Mouse (Mus musculus): ENCODE measurements around the gene Lce1c. TPM values are rescaled to one million over a fixed set of nuclear protein-coding genes. Genes with fewer than 3 reads are reported as not detected.
"Not testable (repeated sequence)": the region's sequence is repeated elsewhere in the genome, so short reads cannot be mapped to it uniquely, and the experiment has no call there.

Lce1c gene
- not detected for total RNA-seq (2022)

- DNase-seq (ENCODE audit: low spot score in 2 of 2) = no peak
Observed at GRCm38 (mm10) chr3:92678947-92679346, at the start of gene Lce1c. Gene Lce1c (plus strand): TSS chr3:92679247.

- DNase-seq (ENCODE audit: low spot score in 2 of 2) = no peak
Observed at GRCm38 (mm10) chr3:92637745-92638652, 41.0 kb upstream of the Lce1c start.

- DNase-seq (ENCODE audit: low spot score in 2 of 2) = no peak
Observed at GRCm38 (mm10) chr3:92638653-92638991, 40.4 kb upstream of the Lce1c start.

DNA sequence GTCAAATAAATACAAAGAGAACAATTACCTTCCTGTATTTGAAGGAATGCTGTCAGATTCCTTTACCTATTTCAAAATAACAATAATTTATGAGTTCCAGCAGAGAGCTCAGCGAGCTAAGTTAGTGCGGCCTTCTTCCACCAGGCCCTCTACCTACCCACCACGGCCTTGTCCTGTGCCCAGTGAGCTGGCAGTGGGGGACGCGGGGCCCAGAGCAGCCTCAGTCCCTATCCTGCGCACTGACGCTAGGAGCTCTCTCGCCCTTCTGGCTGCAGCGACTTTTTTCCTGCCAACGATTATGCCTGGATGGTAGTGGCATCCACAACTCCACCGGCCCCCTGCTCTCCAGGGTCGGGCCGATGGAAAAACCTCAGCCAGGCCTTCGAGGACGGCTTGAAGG lies 39.2 kb upstream of the Lce1c start:
- no peak for DNase-seq (ENCODE audit: low spot score in 2 of 2)

GRCm38 (mm10) chr3:92648207-92648606 lies 30.8 kb upstream of the Lce1c start, which contains the start of gene Lce1a1:
Gene Lce1a1 (minus strand): TSS chr3:92648307.
- no peak for DNase-seq (ENCODE audit: low spot score in 2 of 2)

GRCm38 (mm10) chr3:92656826-92657225 lies 22.2 kb upstream of the Lce1c start, which contains the start of gene Lce1b:
Gene Lce1b (minus strand): TSS chr3:92656926.
- no peak for DNase-seq (ENCODE audit: low spot score in 2 of 2)

GRCm38 (mm10) chr3:92670215-92670614 lies 8.8 kb upstream of the Lce1c start, which contains the start of gene Lce1a2:
Gene Lce1a2 (minus strand): TSS chr3:92670315.
- DNase-seq (ENCODE audit: low spot score in 2 of 2) = no peak

DNA sequence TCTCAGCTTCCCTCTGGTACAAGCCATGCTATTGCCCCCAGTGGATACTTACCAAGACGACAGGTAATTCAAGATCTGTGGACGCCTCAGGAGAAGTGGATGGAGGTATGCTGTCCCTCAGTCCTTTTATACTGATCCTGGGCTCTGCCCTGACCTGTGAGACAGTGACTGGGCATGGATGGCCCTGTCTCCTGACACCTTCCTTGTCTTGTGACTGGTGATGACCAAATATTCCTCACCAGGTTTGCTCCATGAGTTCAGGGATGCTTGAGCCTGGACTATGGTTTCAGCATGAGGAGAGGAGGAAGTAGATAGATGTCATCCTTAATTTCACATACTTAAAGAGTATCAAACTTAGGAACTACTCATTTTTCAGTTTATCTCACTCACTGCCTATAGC lies 8.1 kb downstream of the Lce1c start, which contains the start of gene Lce1d:
Lce1d (minus strand) TSS at position 101 of the 400 bp plus-strand sequence.
- DNase-seq (ENCODE audit: low spot score in 2 of 2) = no peak

DNA sequence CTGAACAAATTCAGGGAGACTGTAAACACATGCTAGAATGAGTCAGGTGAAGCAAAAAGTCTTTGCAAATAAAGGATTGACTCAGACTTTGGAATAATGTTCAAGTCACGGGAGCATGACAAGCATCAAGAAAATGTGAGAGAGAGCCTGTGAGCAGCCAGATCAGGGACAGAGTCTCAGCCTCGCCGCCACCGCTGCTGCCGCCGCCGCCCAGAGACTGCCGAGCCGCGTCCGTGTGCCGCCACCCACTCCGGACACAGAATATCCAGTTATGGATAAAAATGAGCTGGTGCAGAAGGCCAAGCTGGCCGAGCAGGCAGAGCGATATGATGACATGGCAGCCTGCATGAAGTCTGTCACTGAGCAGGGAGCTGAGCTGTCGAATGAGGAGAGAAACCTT lies 10.1 kb downstream of the Lce1c start:
- DNase-seq (ENCODE audit: low spot score in 2 of 2) = not testable (repeated sequence)

DNA sequence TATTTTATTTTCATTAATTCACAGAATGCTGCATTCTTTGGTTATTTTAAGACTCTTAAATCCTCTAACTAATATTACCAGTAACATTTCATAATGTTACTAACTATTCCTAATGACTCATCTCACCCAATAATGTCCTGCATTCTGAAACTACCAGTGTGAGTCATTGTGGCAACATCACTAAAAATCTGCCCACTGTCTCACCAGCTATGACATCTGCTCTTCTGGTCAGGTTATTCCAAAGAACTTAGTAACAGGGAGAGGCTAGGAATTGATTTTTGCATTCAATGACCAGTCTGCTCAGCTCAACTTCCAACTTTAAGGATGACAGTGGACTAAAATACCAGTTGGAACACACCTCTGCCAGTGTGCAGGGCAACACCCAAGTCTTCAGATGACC lies 12.6 kb downstream of the Lce1c start:
- no peak for DNase-seq (ENCODE audit: low spot score in 2 of 2)

DNA sequence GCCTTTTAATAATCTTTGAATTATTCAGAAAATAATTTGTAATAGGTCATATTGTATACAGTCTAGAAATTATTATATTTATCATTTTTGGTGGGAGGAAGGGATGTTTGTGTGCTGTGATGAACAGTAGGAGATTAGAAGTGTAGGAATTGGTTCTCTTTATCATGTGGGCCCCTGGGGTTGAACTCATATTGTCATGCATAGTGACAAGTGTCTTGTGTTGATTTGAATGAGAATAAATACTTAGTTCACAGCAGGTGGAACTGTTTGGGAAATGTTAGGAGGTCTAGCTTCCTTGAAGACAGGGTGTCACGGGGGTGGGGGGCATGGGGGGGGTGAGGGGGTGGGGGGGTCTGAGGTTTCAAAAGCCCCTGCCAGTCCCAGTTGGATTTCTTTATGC lies 15.6 kb downstream of the Lce1c start:
- DNase-seq (ENCODE audit: low spot score in 2 of 2) = no peak

GRCm38 (mm10) chr3:92708974-92709373 lies 29.9 kb downstream of the Lce1c start, which contains the start of gene Lce1e:
Gene Lce1e (minus strand): TSS chr3:92709074.
- no peak for DNase-seq (ENCODE audit: low spot score in 2 of 2)

DNA sequence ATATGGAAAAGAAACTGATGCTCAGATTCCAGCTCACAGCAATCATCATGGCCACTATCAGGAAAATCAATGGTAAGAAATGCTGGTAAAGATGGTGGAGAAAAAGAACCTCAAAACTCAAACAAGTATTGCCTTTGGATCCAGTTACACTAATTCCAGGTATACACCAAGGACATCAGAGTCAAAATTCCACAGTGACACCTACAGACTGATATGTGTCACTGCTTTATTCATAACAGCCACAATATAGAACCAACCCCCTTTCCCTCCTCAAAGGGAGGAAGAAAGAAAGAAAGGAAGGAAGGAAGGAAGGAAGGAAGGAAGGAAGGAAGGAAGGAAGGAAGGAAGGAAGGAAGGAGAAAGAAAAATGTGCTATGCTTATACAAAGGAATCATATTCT lies 36.1 kb downstream of the Lce1c start:
- DNase-seq (ENCODE audit: low spot score in 2 of 2) = no peak

DNA sequence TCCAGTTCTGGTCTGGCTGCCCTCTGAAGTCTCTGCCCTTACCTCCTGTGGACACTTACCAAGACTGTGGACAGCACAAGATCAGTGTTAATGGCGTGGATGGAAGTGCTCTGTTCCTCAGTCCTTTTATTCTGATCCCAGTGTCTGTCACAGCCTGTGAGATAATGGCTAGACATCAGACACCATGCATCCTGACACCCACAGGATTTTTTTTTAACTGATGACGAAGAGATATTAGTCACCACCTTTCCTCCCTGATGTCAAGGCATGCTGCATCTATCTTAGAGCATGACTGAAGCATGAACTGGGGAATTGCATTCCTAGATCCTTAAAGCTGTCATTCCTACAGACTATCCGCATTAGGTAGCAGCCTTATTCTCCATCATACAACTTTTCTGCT lies 41.2 kb downstream of the Lce1c start, which contains the start of gene Lce1f:
Lce1f (minus strand) TSS at position 101 of the 400 bp plus-strand sequence.
- DNase-seq (ENCODE audit: low spot score in 2 of 2) = no peak

- DNase-seq (ENCODE audit: low spot score in 2 of 2) = no peak
Observed at GRCm38 (mm10) chr3:92722631-92723030, 43.6 kb downstream of the Lce1c start.

Other genes starting within 250 kb of the Lce1c start
- 1 to 10 TPM in 3 of 4 experiments, not detected in 1; 2.3 to 3.3 (median 3.2) TPM for gene Gm9774, start 249.8 kb upstream of the Lce1c start, total RNA-seq (2022)
- not detected for gene Sprr2k, start 246.7 kb upstream of the Lce1c start, total RNA-seq (2022)
- not detected for gene Sprr1b, start 240.5 kb upstream of the Lce1c start, total RNA-seq (2022)
- not detected for gene Sprr3, start 220.5 kb upstream of the Lce1c start, total RNA-seq (2022)
- not detected for gene Sprr1a, start 193.4 kb upstream of the Lce1c start, total RNA-seq (2022)
- not detected for gene Sprr4, start 178.8 kb upstream of the Lce1c start, total RNA-seq (2022)
- not detected for gene 2310046K23Rik, start 144.7 kb upstream of the Lce1c start, total RNA-seq (2022)
- gene Ivl, start 105.5 kb upstream of the Lce1c start, total RNA-seq (2022) = not detected
- gene Smcp, start 90.2 kb upstream of the Lce1c start, total RNA-seq (2022) = not detected
- not detected for gene 2210017I01Rik, start 71.8 kb upstream of the Lce1c start, total RNA-seq (2022)
- not detected for gene Lce6a, start 57.6 kb upstream of the Lce1c start, total RNA-seq (2022)
- gene Lce1a1, start 30.9 kb upstream of the Lce1c start, total RNA-seq (2022) = not detected
- not detected for gene Lce1b, start 22.3 kb upstream of the Lce1c start, total RNA-seq (2022)
- gene Lce1a2, start 8.9 kb upstream of the Lce1c start, total RNA-seq (2022) = not detected
- gene Lce1d, start 8.0 kb downstream of the Lce1c start, total RNA-seq (2022) = not detected
- not detected for gene Lce1e, start 29.8 kb downstream of the Lce1c start, total RNA-seq (2022)
- not detected for gene Lce1f, start 41.1 kb downstream of the Lce1c start, total RNA-seq (2022)
- gene Gm38119, start 59.8 kb downstream of the Lce1c start, total RNA-seq (2022) = not detected
- gene Lce1g, start 73.1 kb downstream of the Lce1c start, total RNA-seq (2022) = not detected
- not detected for gene Lce1h, start 85.8 kb downstream of the Lce1c start, total RNA-seq (2022)
- not detected for gene Lce1i, start 99.7 kb downstream of the Lce1c start, total RNA-seq (2022)
- not detected for gene Lce1j, start 111.3 kb downstream of the Lce1c start, total RNA-seq (2022)
- not detected for gene Lce1k, start 128.6 kb downstream of the Lce1c start, total RNA-seq (2022)
- not detected for gene Kprp, start 148.0 kb downstream of the Lce1c start, total RNA-seq (2022)
- gene Lce1l, start 172.0 kb downstream of the Lce1c start, total RNA-seq (2022) = not detected
- not detected for gene 2310050C09Rik, start 191.0 kb downstream of the Lce1c start, total RNA-seq (2022)
- not detected for gene Lce3a, start 247.0 kb downstream of the Lce1c start, total RNA-seq (2022)

Data from left cerebral cortex, adult 8-10 months (tissue).